Mouse (Mus musculus) kidney, adult 2 months (tissue): Measurements from ENCODE around the gene Kdelr3. TPM values are rescaled to one million over a fixed set of nuclear protein-coding genes. Genes with fewer than 3 reads are reported as not detected.

Experiments
- DNase-seq: peaks from one replicate; pipeline ENCODE4 v3.0.0; 2021
- H3K27ac ChIP-seq: fragments of 200-500 bp; 2 replicates; pipeline ENCODE4 v1.5.1; 2012; ENCODE audit warnings: low read depth, low read length, control low read depth, inconsistent platforms; ENCODE audit not compliant: insufficient read depth
- H3K27me3 ChIP-seq: fragments of 200-500 bp; replicated peaks from 2 replicates; pipeline ENCODE4 v1.6.1; 2012; ENCODE audit warnings: mild to moderate bottlenecking, moderate library complexity, low read length, inconsistent platforms; ENCODE audit not compliant: control insufficient read depth, insufficient read depth
- H3K36me3 ChIP-seq: fragments of 200-500 bp; 2 replicates; pipeline ENCODE4 v1.6.1; 2012; ENCODE audit warnings: mild to moderate bottlenecking, moderate library complexity, low read length, inconsistent platforms; ENCODE audit not compliant: control insufficient read depth, insufficient read depth
- H3K4me1 ChIP-seq: fragments of 200-500 bp; 2 replicates; pipeline ENCODE4 v1.6.1; 2011; ENCODE audit warnings: low read length; ENCODE audit not compliant: control insufficient read depth, insufficient read depth
- H3K4me3 ChIP-seq: fragments of 200-500 bp; 2 replicates; pipeline ENCODE4 v1.5.1; 2011; ENCODE audit warnings: mild to moderate bottlenecking, low read depth, low read length, control low read depth; ENCODE audit not compliant: insufficient read depth
- CTCF ChIP-seq: fragments of 200-500 bp; conservative IDR thresholded peaks from 2 replicates; pipeline ENCODE4 v1.5.1; 2011; ENCODE audit warnings: low read depth, mild to moderate bottlenecking, control low read depth, low read length, moderate library complexity, mixed read lengths; ENCODE audit not compliant: insufficient read depth, insufficient read length
- POLR2A ChIP-seq: fragments of 200-500 bp; IDR thresholded peaks from one replicate; pipeline ENCODE4 v1.6.1; 2011; ENCODE audit warnings: low read depth, low read length, control low read depth
- WGBS: fragments of 180-500 bp; shearing (Covaris S2); methylation state at CpG from one replicate; pipeline ENCODE4 v1.1.7; 2018; 5-methylcytosine and 5-hydroxymethylcytosine counted together
- polyA plus RNA-seq: library from polyadenylated mRNA; depleted of rRNA; stranded (reverse); fragments of >200 nt; gene quantifications from 2 replicates; pipeline ENCODE4 v1.2.3, GENCODE M21; 2012; rRNA removed

The Kdelr3 gene
- polyA plus RNA-seq, 1 experiment: 5.9 TPM

GRCm38 (mm10) chr15:79575543-79576222 lies 59.5 kb downstream of the Kdelr3 start:
- no peak for DNase-seq
- Histone ChIP-seq H3K27me3 (no peaks in the 10 kb centered on the region), H3K27ac (no peak overlapping the region), H3K4me1 (no peaks in the 10 kb centered on the region), H3K4me3 (no peak overlapping the region), H3K36me3 (no peaks in the 10 kb centered on the region)
- 51% methylated on average over 1 of the region's 1 CpGs for WGBS
- TF ChIP-seq POLR2A: no peak
- no peak for TF ChIP-seq CTCF

DNA sequence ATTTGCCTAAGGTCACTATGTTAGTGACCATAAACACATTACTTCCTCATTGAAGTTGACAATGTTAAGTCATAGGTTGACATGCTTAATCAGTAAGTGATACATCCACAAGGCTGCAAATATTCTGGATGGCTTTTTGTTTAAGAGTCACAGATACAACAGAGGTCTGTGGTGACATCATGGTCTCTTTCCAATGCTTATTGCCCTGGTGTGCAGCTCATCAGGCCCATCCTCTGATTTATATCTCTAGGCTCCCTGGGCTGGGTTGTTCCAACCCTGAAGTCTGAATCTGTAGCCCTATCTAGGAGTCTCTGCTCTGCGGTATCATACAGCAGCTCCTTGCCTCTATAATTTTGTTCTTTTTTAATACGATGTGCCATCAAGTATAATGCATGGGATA lies 60.7 kb downstream of the Kdelr3 start:
- Histone ChIP-seq H3K27ac (no peak overlapping the region), H3K36me3 (no peaks in the 10 kb centered on the region), H3K27me3 (no peaks in the 10 kb centered on the region), H3K4me3 (no peak overlapping the region), H3K4me1 (no peaks in the 10 kb centered on the region)
- TF ChIP-seq POLR2A: no peak
- DNase-seq: no peak
- WGBS: 94% methylated on average over 2 of the region's 2 CpGs

Other genes with a start within 250 kb of the Kdelr3 start
- gene Baiap2l2, start 230.9 kb upstream of the Kdelr3 start, polyA plus RNA-seq: 113 and 170 TPM in 2 replicates
- 24.6 and 28.7 TPM in 2 replicates for gene Pla2g6, start 188.0 kb upstream of the Kdelr3 start, polyA plus RNA-seq
- gene Maff, start 169.8 kb upstream of the Kdelr3 start, polyA plus RNA-seq: 1.2 and 1.3 TPM in 2 replicates
- gene Tmem184b, start 112.8 kb upstream of the Kdelr3 start, polyA plus RNA-seq: 69.0 and 81.0 TPM in 2 replicates
- 31.5 and 34.9 TPM in 2 replicates for gene Csnk1e, start 60.8 kb upstream of the Kdelr3 start, polyA plus RNA-seq
- gene Kcnj4, start 11.2 kb upstream of the Kdelr3 start, polyA plus RNA-seq: 0.05 and 0.08 TPM in 2 replicates
- gene Ddx17, start 30.3 kb downstream of the Kdelr3 start, polyA plus RNA-seq: 148 and 160 TPM in 2 replicates
- gene Dmc1, start 88.7 kb downstream of the Kdelr3 start, polyA plus RNA-seq: 0.12 TPM in 1 of 2 replicates, not detected in the other
- gene Fam227a, start 142.5 kb downstream of the Kdelr3 start, polyA plus RNA-seq: 1.3 and 1.5 TPM in 2 replicates
- 12.0 and 15.1 TPM in 2 replicates for gene Cby1, start 142.8 kb downstream of the Kdelr3 start, polyA plus RNA-seq
- 38.2 and 52.5 TPM in 2 replicates for gene Tomm22, start 154.4 kb downstream of the Kdelr3 start, polyA plus RNA-seq
- gene Josd1, start 171.5 kb downstream of the Kdelr3 start, polyA plus RNA-seq: 19.5 and 19.9 TPM in 2 replicates
- gene Gtpbp1, start 174.4 kb downstream of the Kdelr3 start, polyA plus RNA-seq: 29.9 and 35.3 TPM in 2 replicates
- gene Sun2, start 226.1 kb downstream of the Kdelr3 start, polyA plus RNA-seq: 31.5 and 31.9 TPM in 2 replicates